Mouse (Mus musculus): ENCODE data around the gene Gadd45b. TPM values are rescaled to one million over a fixed set of nuclear protein-coding genes. Genes with fewer than 3 reads are reported as not detected.

The Gadd45b gene
- polyA plus RNA-seq, 1 experiment from 2014 or later = 1.8 TPM

- no peak overlapping the region for H3K27ac ChIP-seq
- no peaks in the 10 kb centered on the region for H3K27me3 ChIP-seq
- ATAC-seq (ENCODE audit: low read depth) (no peak), DNase-seq (no peak)
- H3K4me2 ChIP-seq = no peak overlapping the region
- no peak overlapping the region for H3K9ac ChIP-seq
- H3K4me3 ChIP-seq (replicated peaks) = no peak overlapping the region
- H3K9me3 ChIP-seq (replicated peaks) = no peaks in the 10 kb centered on the region
- H3K4me1 ChIP-seq (replicated peaks) = peaks cover 25% of the 10 kb centered on the region
- H3K36me3 ChIP-seq = no peaks in the 10 kb centered on the region
- WGBS (ENCODE audit: insufficient replicate concordance) = 70% methylated on average over 15 of the region's 15 CpGs
These were observed 41.7 kb downstream of the Gadd45b start for GRCm38 (mm10) chr10:80971533-80971932.

- Histone ChIP-seq H3K27ac (no peak overlapping the region), H3K36me3 (no peaks in the 10 kb centered on the region), H3K4me3 (replicated peaks) (no peak overlapping the region), H3K27me3 (no peaks in the 10 kb centered on the region), H3K4me2 (no peak overlapping the region), H3K4me1 (replicated peaks) (peaks cover 18% of the 10 kb centered on the region), H3K9ac (no peak overlapping the region), H3K9me3 (replicated peaks) (no peaks in the 10 kb centered on the region)
- ATAC-seq (ENCODE audit: low read depth) (no peak), DNase-seq (no peak)
- WGBS (ENCODE audit: insufficient replicate concordance) = 52% methylated on average over 11 of the region's 11 CpGs
These were observed 42.5 kb downstream of the Gadd45b start for GRCm38 (mm10) chr10:80972071-80972987.

GRCm38 (mm10) chr10:80973722-80974121, 43.8 kb downstream of the Gadd45b start:
- Histone ChIP-seq H3K27ac (no peak overlapping the region), H3K4me3 (replicated peaks) (no peak overlapping the region), H3K27me3 (no peaks in the 10 kb centered on the region), H3K4me2 (no peak overlapping the region), H3K9me3 (replicated peaks) (no peaks in the 10 kb centered on the region), H3K36me3 (no peaks in the 10 kb centered on the region), H3K9ac (no peak overlapping the region), H3K4me1 (replicated peaks) (peaks cover 14% of the 10 kb centered on the region)
- WGBS (ENCODE audit: insufficient replicate concordance) = 69% methylated on average over 1 of the region's 1 CpGs
- no peak for ATAC-seq (ENCODE audit: low read depth)
- no peak for DNase-seq

- Histone ChIP-seq H3K4me1 (replicated peaks) (peaks cover 14% of the 10 kb centered on the region), H3K27me3 (no peaks in the 10 kb centered on the region), H3K4me2 (no peak overlapping the region), H3K4me3 (replicated peaks) (no peak overlapping the region), H3K9me3 (replicated peaks) (no peaks in the 10 kb centered on the region), H3K36me3 (no peaks in the 10 kb centered on the region), H3K27ac (no peak overlapping the region), H3K9ac (no peak overlapping the region)
- WGBS (ENCODE audit: insufficient replicate concordance) = 72% methylated on average over 11 of the region's 11 CpGs
- no peak for ATAC-seq (ENCODE audit: low read depth)
- no peak for DNase-seq
These were observed 45.6 kb downstream of the Gadd45b start for GRCm38 (mm10) chr10:80975478-80975877.

GRCm38 (mm10) chr10:80981564-80982112, 51.8 kb downstream of the Gadd45b start:
- H3K4me1 ChIP-seq (replicated peaks) = peaks cover 16% of the 10 kb centered on the region
- H3K9me3 ChIP-seq (replicated peaks) = no peaks in the 10 kb centered on the region
- DNase-seq = no peak
- H3K27ac ChIP-seq = no peak overlapping the region
- peaks cover 45% of the 10 kb centered on the region for H3K27me3 ChIP-seq
- H3K4me2 ChIP-seq = no peak overlapping the region
- no peak overlapping the region for H3K4me3 ChIP-seq (replicated peaks)
- H3K36me3 ChIP-seq = no peaks in the 10 kb centered on the region
- no peak for ATAC-seq (ENCODE audit: low read depth)
- WGBS (ENCODE audit: insufficient replicate concordance) = 34% methylated on average over 7 of the region's 7 CpGs
- H3K9ac ChIP-seq = no peak overlapping the region

Other genes with a start within 250 kb of the Gadd45b start
- gene Mob3a, start 228.1 kb upstream of the Gadd45b start, polyA plus RNA-seq (2015; fragmentation: Nextera tagmentation; extraction: Ambion mirVana) = 31.6 and 38.5 TPM in 2 replicates
- gene Izumo4, start 227.9 kb upstream of the Gadd45b start, polyA plus RNA-seq (2015; fragmentation: Nextera tagmentation; extraction: Ambion mirVana) = 6.1 and 7.5 TPM in 2 replicates
- gene Ap3d1, start 187.8 kb upstream of the Gadd45b start, polyA plus RNA-seq (2015; fragmentation: Nextera tagmentation; extraction: Ambion mirVana) = 24.9 and 25.6 TPM in 2 replicates
- 7.4 and 7.8 TPM in 2 replicates for gene Dot1l, start 174.9 kb upstream of the Gadd45b start, polyA plus RNA-seq (2015; fragmentation: Nextera tagmentation; extraction: Ambion mirVana)
- 35.7 and 48.5 TPM in 2 replicates for gene Sf3a2, start 131.9 kb upstream of the Gadd45b start, polyA plus RNA-seq (2015; fragmentation: Nextera tagmentation; extraction: Ambion mirVana)
- 97.5 and 105 TPM in 2 replicates for gene Plekhj1, start 131.4 kb upstream of the Gadd45b start, polyA plus RNA-seq (2015; fragmentation: Nextera tagmentation; extraction: Ambion mirVana)
- not detected in 2 replicates for gene Amh, start 124.8 kb upstream of the Gadd45b start, polyA plus RNA-seq (2015; fragmentation: Nextera tagmentation; extraction: Ambion mirVana)
- gene Jsrp1, start 116.6 kb upstream of the Gadd45b start, polyA plus RNA-seq (2015; fragmentation: Nextera tagmentation; extraction: Ambion mirVana) = 0.20 and 0.38 TPM in 2 replicates
- 1,324 and 1,529 TPM in 2 replicates for gene Oaz1, start 103.4 kb upstream of the Gadd45b start, polyA plus RNA-seq (2015; fragmentation: Nextera tagmentation; extraction: Ambion mirVana)
- not detected in 2 replicates for gene Lingo3, start 86.0 kb upstream of the Gadd45b start, polyA plus RNA-seq (2015; fragmentation: Nextera tagmentation; extraction: Ambion mirVana)
- 192 and 208 TPM in 2 replicates for gene Lsm7, start 74.9 kb upstream of the Gadd45b start, polyA plus RNA-seq (2015; fragmentation: Nextera tagmentation; extraction: Ambion mirVana)
- gene Sppl2b, start 74.8 kb upstream of the Gadd45b start, polyA plus RNA-seq (2015; fragmentation: Nextera tagmentation; extraction: Ambion mirVana) = 56.8 and 58.9 TPM in 2 replicates
- gene Tmprss9, start 58.2 kb upstream of the Gadd45b start, polyA plus RNA-seq (2015; fragmentation: Nextera tagmentation; extraction: Ambion mirVana) = 0.05 TPM in 1 of 2 replicates, not detected in the other
- gene Timm13, start 29.1 kb upstream of the Gadd45b start, polyA plus RNA-seq (2015; fragmentation: Nextera tagmentation; extraction: Ambion mirVana) = 249 and 266 TPM in 2 replicates
- 14.0 and 15.4 TPM in 2 replicates for gene Lmnb2, start 11.8 kb upstream of the Gadd45b start, polyA plus RNA-seq (2015; fragmentation: Nextera tagmentation; extraction: Ambion mirVana)
- gene Gng7, start 84.9 kb downstream of the Gadd45b start, polyA plus RNA-seq (2015; fragmentation: Nextera tagmentation; extraction: Ambion mirVana) = 0.44 and 0.46 TPM in 2 replicates
- 0.06 TPM in 1 of 2 replicates, not detected in the other for gene Diras1, start 95.6 kb downstream of the Gadd45b start, polyA plus RNA-seq (2015; fragmentation: Nextera tagmentation; extraction: Ambion mirVana)
- gene Slc39a3, start 107.4 kb downstream of the Gadd45b start, polyA plus RNA-seq (2015; fragmentation: Nextera tagmentation; extraction: Ambion mirVana) = 5.7 and 5.8 TPM in 2 replicates
- gene Sgta, start 130.1 kb downstream of the Gadd45b start, polyA plus RNA-seq (2015; fragmentation: Nextera tagmentation; extraction: Ambion mirVana) = 69.1 and 71.6 TPM in 2 replicates
- 35.1 and 38.2 TPM in 2 replicates for gene Thop1, start 140.0 kb downstream of the Gadd45b start, polyA plus RNA-seq (2015; fragmentation: Nextera tagmentation; extraction: Ambion mirVana)
- 22.3 and 22.5 TPM in 2 replicates for gene Creb3l3, start 168.8 kb downstream of the Gadd45b start, polyA plus RNA-seq (2015; fragmentation: Nextera tagmentation; extraction: Ambion mirVana)
- 127 and 130 TPM in 2 replicates for gene Map2k2, start 175.8 kb downstream of the Gadd45b start, polyA plus RNA-seq (2015; fragmentation: Nextera tagmentation; extraction: Ambion mirVana)
- gene Zbtb7a, start 205.1 kb downstream of the Gadd45b start, polyA plus RNA-seq (2015; fragmentation: Nextera tagmentation; extraction: Ambion mirVana) = 49.1 and 49.6 TPM in 2 replicates
- 23.5 and 23.8 TPM in 2 replicates for gene Pias4, start 237.8 kb downstream of the Gadd45b start, polyA plus RNA-seq (2015; fragmentation: Nextera tagmentation; extraction: Ambion mirVana)
- 369 and 384 TPM in 2 replicates for gene Eef2, start 246.6 kb downstream of the Gadd45b start, polyA plus RNA-seq (2015; fragmentation: Nextera tagmentation; extraction: Ambion mirVana)